Mouse (Mus musculus) midbrain, embryonic 11.5 days (tissue): ENCODE measurements at regions not wholly inside any gene's neighbourhood (a gene's known extent, or its start where the extent isn't known, plus 50 kb on each side); places are given as distances from the start of the nearest gene placed in this dataset.

Source experiments
- ATAC-seq: fragments of 200-750 bp; cut with Nextera tagmentation; 2 replicates; pipeline ENCODE4 v1.8.0; 2017; ENCODE audit warnings: moderate TSS enrichment, moderate library complexity; ENCODE audit not compliant: low FRiP score
- DNase-seq: peaks from one replicate; pipeline ENCODE4 v3.0.0; 2015; ENCODE audit warnings: low spot score; ENCODE audit errors: missing footprints
- H3K27ac ChIP-seq: fragments of 300-500 bp; sonication (generic); 2 replicates; pipeline ENCODE4 v1.5.1; 2014; ENCODE audit warnings: low read depth, low read length
- H3K27me3 ChIP-seq: fragments of 300-500 bp; sonication (generic); 2 replicates; pipeline ENCODE4 v1.6.1; 2014; ENCODE audit warnings: mild to moderate bottlenecking, low read length, moderate library complexity, mixed read lengths; ENCODE audit not compliant: control insufficient read depth, insufficient read depth
- H3K36me3 ChIP-seq: fragments of 300-500 bp; sonication (generic); 2 replicates; pipeline ENCODE4 v1.6.1; 2014; ENCODE audit warnings: mild to moderate bottlenecking, low read length, moderate library complexity, mixed read lengths; ENCODE audit not compliant: control insufficient read depth, insufficient read depth
- H3K4me1 ChIP-seq: fragments of 300-500 bp; sonication (generic); 2 replicates; pipeline ENCODE4 v1.6.1; 2014; ENCODE audit warnings: low read length; ENCODE audit not compliant: control insufficient read depth, insufficient read depth
- H3K4me2 ChIP-seq: fragments of 300-500 bp; sonication (generic); 2 replicates; pipeline ENCODE4 v1.6.1; 2014; ENCODE audit warnings: mild to moderate bottlenecking, moderate library complexity
- H3K4me3 ChIP-seq: fragments of 300-500 bp; sonication (generic); 2 replicates; pipeline ENCODE4 v1.5.1; 2014; ENCODE audit warnings: low read depth, low read length
- H3K9ac ChIP-seq: fragments of 300-500 bp; sonication (generic); 2 replicates; pipeline ENCODE4 v1.6.1; 2014; ENCODE audit warnings: low read length
- H3K9me3 ChIP-seq: fragments of 300-500 bp; sonication (generic); 2 replicates; pipeline ENCODE4 v1.6.1; 2016; ENCODE audit warnings: low read length; ENCODE audit not compliant: control insufficient read depth
- WGBS: fragments of 180-500 bp; shearing (Covaris S2); extraction: QIAGEN DNeasy Blood & Tissue Kit; methylation state at CpG from one replicate; pipeline ENCODE4 v1.1.7; 2014; 5-methylcytosine and 5-hydroxymethylcytosine counted together

GRCm38 (mm10) chr9:89833596-89833995, 76.1 kb upstream of the Rasgrf1 start:
- no peaks in the 10 kb centered on the region for H3K4me1 ChIP-seq
- H3K36me3 ChIP-seq: no peaks in the 10 kb centered on the region
- no peaks in the 10 kb centered on the region for H3K27me3 ChIP-seq
- 88% methylated on average over 9 of the region's 9 CpGs for WGBS
- DNase-seq (no peak), ATAC-seq (no peak)
- no peaks in the 10 kb centered on the region for H3K9me3 ChIP-seq
- H3K9ac ChIP-seq: no peak overlapping the region
- H3K27ac ChIP-seq: no peak overlapping the region
- no peak overlapping the region for H3K4me2 ChIP-seq
- no peak overlapping the region for H3K4me3 ChIP-seq

- Histone ChIP-seq H3K36me3 (no peaks in the 10 kb centered on the region), H3K4me2 (no peak overlapping the region), H3K27ac (no peak overlapping the region), H3K9me3 (no peaks in the 10 kb centered on the region), H3K9ac (no peak overlapping the region), H3K27me3 (no peaks in the 10 kb centered on the region), H3K4me1 (no peaks in the 10 kb centered on the region), H3K4me3 (no peak overlapping the region)
- no peak for DNase-seq
- ATAC-seq: no peak
- WGBS: 90% methylated on average over 14 of the region's 14 CpGs
Observed at GRCm38 (mm10) chr9:89831855-89832254, 77.9 kb upstream of the Rasgrf1 start.

GRCm38 (mm10) chr9:89828156-89828555, 81.6 kb upstream of the Rasgrf1 start:
- whole genome bisulfite sequencing: 87% methylated on average over 5 of the region's 5 CpGs
- Histone ChIP-seq H3K4me1 (no peaks in the 10 kb centered on the region), H3K9me3 (no peaks in the 10 kb centered on the region), H3K4me2 (no peak overlapping the region), H3K4me3 (no peak overlapping the region), H3K9ac (no peak overlapping the region), H3K27ac (no peak overlapping the region), H3K36me3 (no peaks in the 10 kb centered on the region), H3K27me3 (no peaks in the 10 kb centered on the region)
- ATAC-seq (no peak), DNase-seq (no peak)

- Histone ChIP-seq H3K36me3 (no peaks in the 10 kb centered on the region), H3K27me3 (no peaks in the 10 kb centered on the region), H3K9ac (no peak overlapping the region), H3K4me1 (no peaks in the 10 kb centered on the region), H3K27ac (no peak overlapping the region), H3K9me3 (no peaks in the 10 kb centered on the region), H3K4me3 (no peak overlapping the region), H3K4me2 (peak overlapping the region; percentile 23; the same call in 1 of the 2 replicates)
- 71% methylated on average over 5 of the region's 5 CpGs for WGBS
- ATAC-seq (no peak), DNase-seq (no peak)
Observed at GRCm38 (mm10) chr9:89827564-89827963, 82.1 kb upstream of the Rasgrf1 start.

GRCm38 (mm10) chr9:89826712-89827548, 82.8 kb upstream of the Rasgrf1 start:
- Histone ChIP-seq H3K9me3 (no peaks in the 10 kb centered on the region), H3K9ac (no peak overlapping the region; the same call in 1 of the 2 replicates), H3K27me3 (no peaks in the 10 kb centered on the region), H3K4me1 (no peaks in the 10 kb centered on the region), H3K36me3 (no peaks in the 10 kb centered on the region), H3K4me3 (peak overlapping the region; percentile 9; the same call in 1 of the 2 replicates), H3K4me2 (peak overlapping the region; percentile 23), H3K27ac (no peak overlapping the region)
- 36% methylated on average over 24 of the region's 24 CpGs for WGBS
- ATAC-seq: peak; percentile 93
- DNase-seq: peak; percentile 99

- Histone ChIP-seq H3K4me3 (no peak overlapping the region), H3K9ac (no peak overlapping the region), H3K36me3 (no peaks in the 10 kb centered on the region), H3K27ac (no peak overlapping the region), H3K4me1 (no peaks in the 10 kb centered on the region), H3K4me2 (no peak overlapping the region), H3K27me3 (no peaks in the 10 kb centered on the region), H3K9me3 (no peaks in the 10 kb centered on the region)
- DNase-seq (no peak), ATAC-seq (peak; percentile 10; the same call in 1 of the 2 replicates)
- 73% methylated on average over 4 of the region's 4 CpGs for WGBS
Observed at GRCm38 (mm10) chr9:89821853-89822243, 83.6 kb upstream of the Ankrd34c start.

GRCm38 (mm10) chr9:89821109-89821852, 83.0 kb upstream of the Ankrd34c start:
- Histone ChIP-seq H3K36me3 (no peaks in the 10 kb centered on the region), H3K27ac (no peak overlapping the region; the same call in 1 of the 2 replicates), H3K4me2 (no peak overlapping the region), H3K4me1 (no peaks in the 10 kb centered on the region), H3K9ac (no peak overlapping the region), H3K9me3 (no peaks in the 10 kb centered on the region), H3K4me3 (no peak overlapping the region), H3K27me3 (no peaks in the 10 kb centered on the region)
- DNase-seq (no peak), ATAC-seq (peak; percentile 66)
- 77% methylated on average over 20 of the region's 20 CpGs for WGBS

- H3K9ac ChIP-seq: no peak overlapping the region
- no peaks in the 10 kb centered on the region for H3K4me1 ChIP-seq
- no peaks in the 10 kb centered on the region for H3K9me3 ChIP-seq
- no peak overlapping the region for H3K4me3 ChIP-seq
- no peaks in the 10 kb centered on the region for H3K36me3 ChIP-seq
- 49% methylated on average over 8 of the region's 8 CpGs for WGBS
- DNase-seq (peak; percentile 86), ATAC-seq (peak; percentile 52; the same call in 1 of the 2 replicates)
- H3K4me2 ChIP-seq: no peak overlapping the region
- H3K27ac ChIP-seq: no peak overlapping the region
- H3K27me3 ChIP-seq: no peaks in the 10 kb centered on the region
Observed at GRCm38 (mm10) chr9:89813616-89814318, 75.5 kb upstream of the Ankrd34c start.
